Mouse (Mus musculus) hindbrain, embryonic 15.5 days (tissue): Measurements from ENCODE around the gene Nupl1. TPM values are rescaled to one million over a fixed set of nuclear protein-coding genes. Genes with fewer than 3 reads are reported as not detected.

Experiments
- ATAC-seq: fragments of 200-750 bp; cut with Nextera tagmentation; 2 replicates; pipeline ENCODE4 v1.8.0; 2017; ENCODE audit warnings: low read depth, moderate number of reproducible peaks, moderate TSS enrichment; ENCODE audit not compliant: low FRiP score
- H3K27ac ChIP-seq: fragments of 300-500 bp; sonication (generic); replicated peaks from 2 replicates; pipeline ENCODE4 v1.5.1; 2015; ENCODE audit warnings: mild to moderate bottlenecking, inconsistent platforms
- H3K27me3 ChIP-seq: fragments of 300-500 bp; sonication (generic); 2 replicates; pipeline ENCODE4 v1.6.1; 2015; ENCODE audit warnings: control low read depth, inconsistent platforms
- H3K36me3 ChIP-seq: fragments of 300-500 bp; sonication (generic); 2 replicates; pipeline ENCODE4 v1.6.1; 2015; ENCODE audit warnings: control low read depth, inconsistent platforms
- H3K4me1 ChIP-seq: fragments of 300-500 bp; sonication (generic); replicated peaks from 2 replicates; pipeline ENCODE4 v1.6.1; 2015; ENCODE audit warnings: control low read depth, inconsistent platforms
- H3K4me2 ChIP-seq: fragments of 300-500 bp; sonication (generic); 2 replicates; pipeline ENCODE4 v1.6.1; 2015; ENCODE audit warnings: moderate library complexity, mild to moderate bottlenecking, inconsistent platforms
- H3K4me3 ChIP-seq: fragments of 300-500 bp; sonication (generic); 2 replicates; pipeline ENCODE4 v1.5.1; 2015; ENCODE audit warnings: mild to moderate bottlenecking, inconsistent platforms
- H3K9ac ChIP-seq: fragments of 300-500 bp; sonication (generic); 2 replicates; pipeline ENCODE4 v1.6.1; 2015; ENCODE audit warnings: inconsistent platforms
- H3K9me3 ChIP-seq: fragments of 300-500 bp; sonication (generic); 2 replicates; pipeline ENCODE4 v1.6.1; 2016; ENCODE audit warnings: control low read depth, inconsistent platforms
- WGBS: fragments of 180-500 bp; shearing (Covaris S2); methylation state at CpG from one replicate; pipeline ENCODE4 v1.1.7; 2015; 5-methylcytosine and 5-hydroxymethylcytosine counted together
- polyA plus RNA-seq: library from polyadenylated mRNA; unstranded; fragments of >200 nt; fragmentation: Nextera tagmentation; extraction: Ambion mirVana; gene quantifications from 2 replicates; pipeline ENCODE4 v1.2.1, GENCODE M21; 2015

Nupl1 gene
- polyA plus RNA-seq, 1 experiment from 2014 or later, result 0.08 TPM

- WGBS, result 80% methylated on average over 7 of the region's 7 CpGs
- Histone ChIP-seq H3K9ac (no peak overlapping the region), H3K4me1 (peaks cover 18% of the 10 kb centered on the region), H3K27me3 (no peaks in the 10 kb centered on the region), H3K36me3 (no peaks in the 10 kb centered on the region), H3K27ac (no peak overlapping the region), H3K9me3 (no peaks in the 10 kb centered on the region), H3K4me3 (no peak overlapping the region), H3K4me2 (no peak overlapping the region)
- no peak for ATAC-seq
Observed at GRCm38 (mm10) chr14:60262316-60262715, 11.1 kb upstream of the Nupl1 start.

DNA sequence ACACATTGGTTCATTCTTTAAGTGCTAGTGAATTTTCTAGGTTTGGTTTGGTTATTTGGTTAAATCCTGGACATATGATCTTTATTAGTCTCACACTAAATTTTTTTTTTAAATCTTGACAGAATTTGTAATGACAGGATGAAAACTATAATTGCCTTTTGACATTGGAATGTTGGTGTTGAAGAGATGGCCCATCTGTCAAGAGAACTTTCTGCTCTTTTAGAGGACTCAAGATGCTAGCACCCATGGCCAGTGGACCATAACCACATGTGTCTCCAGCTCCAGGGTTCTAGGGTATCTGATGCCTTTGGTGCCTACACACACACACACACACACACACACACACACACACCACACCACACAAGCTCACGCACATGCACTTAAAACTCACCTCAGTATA is 6.6 kb upstream of the Nupl1 start:
- Histone ChIP-seq H3K27ac (no peak overlapping the region), H3K36me3 (no peaks in the 10 kb centered on the region), H3K4me1 (no peaks in the 10 kb centered on the region), H3K4me2 (no peak overlapping the region), H3K9me3 (no peaks in the 10 kb centered on the region), H3K4me3 (no peak overlapping the region), H3K27me3 (no peaks in the 10 kb centered on the region), H3K9ac (no peak overlapping the region)
- WGBS, result 93% methylated on average over 1 of the region's 1 CpGs
- ATAC-seq, result no peak

DNA sequence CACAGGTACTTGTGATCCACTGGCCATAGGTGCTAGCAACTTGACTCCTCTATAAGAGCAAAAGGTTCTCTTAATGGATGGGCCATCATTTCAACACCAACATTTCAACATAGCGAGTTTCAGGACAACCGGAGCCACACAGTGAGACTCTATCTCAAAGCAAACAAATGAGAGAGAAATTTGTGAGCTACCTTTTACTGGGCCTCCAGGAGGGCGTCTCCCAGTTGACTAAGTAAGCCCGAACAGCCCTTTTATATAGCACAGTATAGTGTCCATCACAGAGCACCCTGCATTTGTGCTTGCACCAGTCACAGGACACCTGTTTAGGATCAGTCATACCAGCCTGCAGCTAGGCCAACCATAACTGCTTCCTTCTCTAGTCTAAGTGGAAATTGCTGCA is 5.9 kb upstream of the Nupl1 start:
- 89% methylated on average over 4 of the region's 4 CpGs for WGBS
- ATAC-seq, result no peak
- H3K4me1 ChIP-seq, result peaks cover 6% of the 10 kb centered on the region

GRCm38 (mm10) chr14:60256356-60256755 is 5.1 kb upstream of the Nupl1 start:
- H3K9me3 ChIP-seq, result no peaks in the 10 kb centered on the region
- H3K4me1 ChIP-seq, result peaks cover 6% of the 10 kb centered on the region
- no peak overlapping the region for H3K27ac ChIP-seq
- no peaks in the 10 kb centered on the region for H3K36me3 ChIP-seq
- no peak overlapping the region for H3K9ac ChIP-seq
- no peaks in the 10 kb centered on the region for H3K27me3 ChIP-seq
- WGBS, result 33% methylated on average over 3 of the region's 3 CpGs
- ATAC-seq, result no peak
- H3K4me3 ChIP-seq, result no peak overlapping the region
- no peak overlapping the region for H3K4me2 ChIP-seq

More for the DNA sequence above, 5.9 kb upstream of the Nupl1 start:
- Histone ChIP-seq H3K4me2 (no peak overlapping the region), H3K9me3 (no peaks in the 10 kb centered on the region), H3K4me3 (no peak overlapping the region), H3K27ac (no peak overlapping the region), H3K36me3 (no peaks in the 10 kb centered on the region), H3K27me3 (no peaks in the 10 kb centered on the region), H3K9ac (no peak overlapping the region)

DNA sequence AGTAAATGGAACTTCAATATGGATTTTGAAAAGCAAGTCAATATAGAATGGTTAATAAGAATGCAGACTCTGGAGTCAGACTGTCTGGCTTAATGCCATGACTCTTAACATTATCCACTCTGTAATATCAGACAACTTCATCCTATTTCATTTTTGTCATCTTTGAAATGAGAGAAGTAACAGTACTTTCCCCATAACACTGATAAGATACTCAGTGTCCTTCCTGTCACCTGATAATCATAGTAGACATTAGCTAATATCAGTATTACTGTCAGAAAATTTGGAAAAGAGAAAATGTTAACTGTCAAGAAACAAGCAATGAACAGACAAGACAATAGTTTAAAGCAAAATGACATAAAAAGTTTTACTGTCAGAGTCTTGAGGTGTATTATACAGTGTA is 3.5 kb upstream of the Nupl1 start:
- H3K4me2 ChIP-seq, result no peak overlapping the region
- peaks cover 13% of the 10 kb centered on the region for H3K4me1 ChIP-seq
- H3K36me3 ChIP-seq, result no peaks in the 10 kb centered on the region
- H3K27me3 ChIP-seq, result no peaks in the 10 kb centered on the region
- no peak overlapping the region for H3K9ac ChIP-seq
- no peak overlapping the region for H3K27ac ChIP-seq
- no peak overlapping the region for H3K4me3 ChIP-seq
- H3K9me3 ChIP-seq, result no peaks in the 10 kb centered on the region
- no peak for ATAC-seq

GRCm38 (mm10) chr14:60253466-60253865 is 2.2 kb upstream of the Nupl1 start:
- Histone ChIP-seq H3K27me3 (no peaks in the 10 kb centered on the region), H3K4me3 (no peak overlapping the region), H3K4me2 (no peak overlapping the region), H3K4me1 (peaks cover 25% of the 10 kb centered on the region), H3K9ac (no peak overlapping the region), H3K27ac (no peak overlapping the region), H3K9me3 (no peaks in the 10 kb centered on the region), H3K36me3 (no peaks in the 10 kb centered on the region)
- no peak for ATAC-seq
- 93% methylated on average over 3 of the region's 3 CpGs for WGBS

- Histone ChIP-seq H3K4me1 (peaks cover 25% of the 10 kb centered on the region), H3K9me3 (no peaks in the 10 kb centered on the region), H3K27me3 (no peaks in the 10 kb centered on the region), H3K4me3 (peak overlapping the region; percentile 83), H3K27ac (peak overlapping the region; percentile 95), H3K9ac (peak overlapping the region; percentile 97), H3K36me3 (no peaks in the 10 kb centered on the region), H3K4me2 (peak overlapping the region; percentile 87)
- WGBS, result 20% methylated on average over 15 of the region's 15 CpGs
- ATAC-seq, result no peak
Observed at GRCm38 (mm10) chr14:60252004-60253000, 1.1 kb upstream of the Nupl1 start.

DNA sequence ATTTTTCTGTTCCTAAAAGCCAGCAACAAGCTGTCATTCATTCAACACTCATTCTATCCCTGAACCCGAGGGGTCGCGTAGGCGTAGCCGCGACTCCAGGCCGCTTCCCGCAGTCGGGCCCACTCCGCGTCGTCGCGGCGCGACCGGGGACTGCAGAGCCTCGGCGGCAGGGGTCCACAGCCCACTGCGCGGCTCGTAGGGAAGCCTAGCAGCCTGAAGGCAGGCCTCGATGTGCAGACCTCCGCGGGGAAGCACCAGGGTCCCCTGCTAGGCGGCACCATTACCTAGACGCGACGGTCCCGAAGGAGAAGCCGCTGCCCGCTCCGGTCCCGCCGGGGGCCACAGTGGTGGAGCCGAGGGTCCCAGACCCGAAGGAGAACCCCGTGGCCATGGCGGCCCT is 352 bp downstream of the Nupl1 start:
- H3K9me3 ChIP-seq, result no peaks in the 10 kb centered on the region
- WGBS, result under 1% methylated on average over 39 of the region's 39 CpGs
- H3K9ac ChIP-seq, result peak overlapping the region; percentile 97
- ATAC-seq, result no peak
- H3K27ac ChIP-seq, result peak overlapping the region; percentile 95
- no peaks in the 10 kb centered on the region for H3K36me3 ChIP-seq
- H3K4me3 ChIP-seq, result peak overlapping the region; percentile 83
- H3K27me3 ChIP-seq, result no peaks in the 10 kb centered on the region
- H3K4me1 ChIP-seq, result peaks cover 25% of the 10 kb centered on the region
- peak overlapping the region; percentile 87 for H3K4me2 ChIP-seq

DNA sequence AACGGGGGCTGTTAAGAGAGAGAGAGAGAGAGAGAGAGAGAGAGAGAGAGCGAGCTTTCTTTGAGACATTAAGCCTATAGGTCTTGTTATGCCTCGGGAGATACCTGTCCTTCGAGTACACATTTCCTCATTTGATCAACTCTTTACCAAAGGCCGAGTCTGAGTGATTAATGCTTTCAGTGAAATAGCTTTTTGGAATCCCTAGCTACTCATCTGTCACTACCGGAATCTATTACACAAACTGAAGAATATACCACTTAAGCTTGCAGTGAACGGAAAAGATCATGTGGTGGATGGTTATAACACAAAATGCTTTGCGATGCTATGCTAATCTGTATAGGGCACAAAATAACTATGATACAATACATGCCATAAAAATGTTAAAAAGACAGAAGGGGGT is 865 bp downstream of the Nupl1 start:
- Histone ChIP-seq H3K4me2 (peak overlapping the region; percentile 87), H3K9ac (peak overlapping the region; percentile 97), H3K4me1 (peaks cover 25% of the 10 kb centered on the region), H3K4me3 (peak overlapping the region; percentile 83), H3K27ac (peak overlapping the region; percentile 95; the same call in 1 of the 2 replicates), H3K27me3 (no peaks in the 10 kb centered on the region), H3K36me3 (no peaks in the 10 kb centered on the region), H3K9me3 (no peaks in the 10 kb centered on the region)
- 16% methylated on average over 8 of the region's 8 CpGs for WGBS
- ATAC-seq, result no peak

GRCm38 (mm10) chr14:60238551-60238950 is 12.7 kb downstream of the Nupl1 start:
- Histone ChIP-seq H3K36me3 (peaks cover 51% of the 10 kb centered on the region), H3K4me2 (no peak overlapping the region), H3K9me3 (no peaks in the 10 kb centered on the region), H3K27me3 (no peaks in the 10 kb centered on the region), H3K27ac (no peak overlapping the region), H3K4me1 (no peaks in the 10 kb centered on the region), H3K9ac (no peak overlapping the region), H3K4me3 (no peak overlapping the region)
- ATAC-seq, result no peak
- 91% methylated on average over 3 of the region's 3 CpGs for WGBS

DNA sequence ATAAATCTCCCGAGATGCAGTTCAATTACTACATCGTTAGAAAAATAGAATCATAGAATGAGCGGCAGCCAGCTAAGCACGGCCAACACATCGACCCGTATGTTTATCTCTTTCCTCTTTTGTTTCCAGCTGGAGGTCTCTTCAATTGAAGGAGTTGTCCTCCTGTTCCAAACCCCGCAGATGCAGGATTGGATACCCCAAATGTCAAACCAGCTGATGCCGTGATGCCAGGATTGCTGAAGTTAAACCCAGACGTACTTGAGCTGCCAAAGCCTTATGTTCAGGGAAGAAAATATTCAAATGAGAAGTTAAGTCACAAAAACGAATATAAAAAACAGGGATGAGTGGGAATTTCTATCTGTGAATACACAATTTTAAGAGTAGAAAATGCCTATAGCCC is 31.3 kb downstream of the Nupl1 start:
- Histone ChIP-seq H3K4me1 (no peaks in the 10 kb centered on the region), H3K9me3 (no peaks in the 10 kb centered on the region), H3K4me2 (no peak overlapping the region), H3K9ac (no peak overlapping the region), H3K27me3 (no peaks in the 10 kb centered on the region), H3K27ac (no peak overlapping the region), H3K36me3 (peaks cover 23% of the 10 kb centered on the region; the same call in 1 of the 2 replicates), H3K4me3 (no peak overlapping the region)
- no peak for ATAC-seq
- 88% methylated on average over 10 of the region's 10 CpGs for WGBS

DNA sequence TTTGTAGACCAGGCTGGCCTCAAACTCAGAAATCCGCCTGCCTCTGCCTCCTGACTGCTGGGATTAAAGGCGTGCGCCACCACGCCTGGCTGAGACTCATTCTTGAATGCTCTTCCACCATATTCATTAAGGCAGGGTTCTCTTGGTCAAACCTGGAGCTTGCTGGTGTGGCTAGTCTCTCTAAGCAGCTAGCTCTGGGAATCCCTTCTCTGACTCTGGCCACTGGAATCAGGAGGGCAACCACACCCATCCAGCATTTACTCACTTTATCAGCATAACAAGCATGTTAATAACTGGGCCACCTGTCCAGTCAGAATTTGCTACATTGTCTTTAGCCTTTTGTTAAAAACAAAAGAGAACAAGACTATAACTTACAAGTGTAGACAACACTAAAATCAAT is 33.6 kb downstream of the Nupl1 start:
- Histone ChIP-seq H3K27ac (no peak overlapping the region), H3K4me1 (no peaks in the 10 kb centered on the region), H3K4me3 (no peak overlapping the region), H3K36me3 (peaks cover 23% of the 10 kb centered on the region; the same call in 1 of the 2 replicates), H3K27me3 (no peaks in the 10 kb centered on the region), H3K4me2 (no peak overlapping the region), H3K9ac (no peak overlapping the region), H3K9me3 (no peaks in the 10 kb centered on the region)
- no peak for ATAC-seq
- WGBS, result 95% methylated on average over 4 of the region's 4 CpGs
